ENCODE assay signal across 10 mouse cellular contexts in genomic region chr11:57650867-57651266, GRCm38 (mm10). TPM values are rescaled to one million over a fixed set of nuclear protein-coding genes. Genes with fewer than 3 reads are reported as not detected.
A peak's percentile ranks its signal among the peaks of the same experiment; 100 is the strongest.
DNase-seq lines count a peak whose midpoint lies in the region; ATAC-seq lines count a peak whose summit lies in the region.
"Had no signal": no experiment of that assay in that cellular context is flagged by ENCODE, and none has a peak within 500 bp of the region (broad histone marks: within the 10 kb centered on the region; RNA-seq: fewer than 3 reads in every experiment).

No protein-coding gene starts in this region.

- peaks cover 51% of the 10 kb centered on the region for H3K4me1 ChIP-seq in heart, embryonic 11.5 days (ENCODE audit: control insufficient read depth, insufficient read depth, low read length)
- peaks cover 91% of the 10 kb centered on the region for H3K4me1 ChIP-seq in limb, embryonic 10.5 days
- H3K4me1 ChIP-seq in stomach, embryonic 16.5 days (ENCODE audit: control insufficient read depth, insufficient read depth, low read length), result peaks cover 42% of the 10 kb centered on the region

- peak overlapping the region; percentile 35 for H3K4me2 ChIP-seq in heart, embryonic 11.5 days
- peak overlapping the region; percentile 28; the same call in 1 of the 2 replicates for H3K4me2 ChIP-seq in stomach, embryonic 16.5 days (ENCODE audit: low read depth, low read length)

- no peak for DNase-seq in heart, postnatal 14 days
- DNase-seq in spleen, postnatal 4 days (ENCODE audit: low spot score in 2 of 2), result peak; percentile 14 to 64
- DNase-seq in spleen, postnatal 14 days (ENCODE audit: low spot score in 2 of 2), result no peak
- no peak for DNase-seq in limb, embryonic 10.5 days (ENCODE audit: low spot score)
- no peak for DNase-seq in lung, adult 18-20 months
- DNase-seq in urinary bladder, postnatal 4 days (ENCODE audit: low spot score in 2 of 2), result no peak
- DNase-seq: lung, adult 2 months; thymus, adult 2 months had no signal

- peak overlapping the region; percentile 81 for H3K27ac ChIP-seq in heart, embryonic 11.5 days (ENCODE audit: low read depth, low read length)
- H3K27ac ChIP-seq in limb, embryonic 10.5 days, result peak overlapping the region; percentile 20; the same call in 1 of the 2 replicates
- no peak overlapping the region for H3K27ac ChIP-seq in stomach, embryonic 16.5 days (ENCODE audit: low read length)

- no peaks in the 10 kb centered on the region; the same call in 1 of the 2 replicates for H3K27me3 ChIP-seq in heart, embryonic 11.5 days (ENCODE audit: control insufficient read depth, insufficient read depth, low read length)
- peaks cover 9% of the 10 kb centered on the region; the same call in 1 of the 2 replicates for H3K27me3 ChIP-seq in limb, embryonic 10.5 days (ENCODE audit: low read depth, poor library complexity, severe bottlenecking)
- no peaks in the 10 kb centered on the region for H3K27me3 ChIP-seq in stomach, embryonic 16.5 days (ENCODE audit: control insufficient read depth, insufficient read depth, low read length)

- WGBS in heart, embryonic 11.5 days (ENCODE audit: insufficient replicate concordance), result 69% methylated on average over 2 of the region's 2 CpGs
- WGBS in limb, embryonic 10.5 days, result 84% methylated on average over 2 of the region's 2 CpGs
- WGBS in stomach, embryonic 16.5 days, result 72% methylated on average over 2 of the region's 2 CpGs

- no peaks in the 10 kb centered on the region for H3K9me3 ChIP-seq in heart, embryonic 11.5 days (replicated peaks; ENCODE audit: control insufficient read depth, low read length)
- no peaks in the 10 kb centered on the region for H3K9me3 ChIP-seq in limb, embryonic 10.5 days (replicated peaks)
- no peaks in the 10 kb centered on the region for H3K9me3 ChIP-seq in stomach, embryonic 16.5 days (replicated peaks; ENCODE audit: control insufficient read depth, low read length)

- H3K36me3 ChIP-seq in heart, embryonic 11.5 days (ENCODE audit: control insufficient read depth, insufficient read depth, low read length), result no peaks in the 10 kb centered on the region
- H3K36me3 ChIP-seq in limb, embryonic 10.5 days, result peaks cover 3% of the 10 kb centered on the region; the same call in 1 of the 2 replicates
- H3K36me3 ChIP-seq in stomach, embryonic 16.5 days (ENCODE audit: control insufficient read depth, insufficient read depth, low read length), result no peaks in the 10 kb centered on the region

- intact Hi-C loops in heart, postnatal 14 days (cut with DNase I), result no loop called here

- peak overlapping the region; percentile 5; the same call in 1 of the 2 replicates for H3K4me3 ChIP-seq in heart, embryonic 11.5 days (ENCODE audit: low read depth, low read length)
- H3K4me3 ChIP-seq in limb, embryonic 10.5 days, result no peak overlapping the region
- no peak overlapping the region for H3K4me3 ChIP-seq in stomach, embryonic 16.5 days (replicated peaks; ENCODE audit: low read length)

- no peak for ATAC-seq in heart, embryonic 11.5 days (replicated peaks; ENCODE audit: insufficient number of reproducible peaks, low FRiP score, low TSS enrichment)
- no peak for ATAC-seq in stomach, embryonic 16.5 days (ENCODE audit: insufficient read depth, low FRiP score)

- H3K9ac ChIP-seq in heart, embryonic 11.5 days (ENCODE audit: low read depth, low read length), result peak overlapping the region; percentile 52; the same call in 1 of the 2 replicates
- H3K9ac ChIP-seq in stomach, embryonic 16.5 days (ENCODE audit: low read length), result peak overlapping the region; percentile 19; the same call in 1 of the 2 replicates

RNA-seq across cellular contexts. Expression of gene Galnt10, which starts 5.6 kb away (rescaled TPM):
- polyA plus RNA-seq in heart, embryonic 11.5 days (2014; fragmentation: Nextera tagmentation; extraction: Ambion mirVana), result 7.1 and 10.6 TPM in 2 replicates
- 10 to 100 TPM; 11.1 to 12.8 TPM for total RNA-seq in heart, postnatal 14 days (2021)
- polyA plus RNA-seq in limb, embryonic 10.5 days (2016; fragmentation: Nextera tagmentation; extraction: Ambion mirVana), result 20.3 and 22.3 TPM in 2 replicates
- polyA plus RNA-seq in stomach, embryonic 16.5 days (2015; fragmentation: Nextera tagmentation; extraction: Ambion mirVana), result 15.7 and 17.4 TPM in 2 replicates

Comparison
In these comparisons a context has a peak if more than half of its experiments do, and no peak if none do; other contexts are left out.
1. DNase-seq: peak in spleen, postnatal 4 days (2 of 2); none in heart, postnatal 14 days (0 of 2), spleen, postnatal 14 days (0 of 2), limb, embryonic 10.5 days (single experiment), lung, adult 18-20 months (0 of 2) and urinary bladder, postnatal 4 days (0 of 2).